Mouse (Mus musculus) liver, embryonic 14.5 days (tissue): Measurements from ENCODE around the gene Vil1.

Source experiments
- CTCF ChIP-seq: IDR thresholded peaks from 2 replicates; pipeline ENCODE4 v1.5.1; 2016; ENCODE audit warnings: antibody characterized with exemption, low read depth, control low read depth
- EP300 ChIP-seq: IDR thresholded peaks from 2 replicates; pipeline ENCODE4 v1.6.1; 2016; ENCODE audit warnings: antibody characterized with exemption, low read depth

DNA sequence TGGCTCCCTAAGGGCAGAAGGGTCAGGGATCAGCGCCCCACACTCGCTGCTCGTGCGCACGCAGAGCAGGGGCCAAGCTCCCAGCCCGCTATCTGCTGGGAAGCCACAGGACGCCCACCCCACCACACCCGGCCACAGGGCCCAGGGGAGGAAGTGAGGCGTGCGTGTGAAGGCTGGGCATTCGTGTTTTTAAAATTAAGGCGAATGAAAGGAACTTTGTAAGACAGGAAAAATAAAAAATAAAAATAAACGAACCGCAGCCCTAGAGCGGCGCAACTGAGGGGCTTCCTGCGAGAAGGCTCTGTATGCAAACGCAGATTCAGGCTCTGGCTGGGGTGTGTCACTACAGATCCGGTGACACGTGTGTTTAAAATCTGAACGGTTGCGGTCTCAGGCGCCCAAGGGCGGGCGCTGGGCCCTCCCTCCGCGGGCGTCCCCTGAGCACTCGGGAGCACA lies 19.3 kb upstream of the Vil1 start:
- TF ChIP-seq CTCF (no peak), EP300 (no peak)
